Mouse (Mus musculus): ENCODE data around the gene Sgo2a.
"Not testable (repeated sequence)": the region's sequence is repeated elsewhere in the genome, so short reads cannot be mapped to it uniquely, and the experiment has no call there.

Sgo2a gene

DNA sequence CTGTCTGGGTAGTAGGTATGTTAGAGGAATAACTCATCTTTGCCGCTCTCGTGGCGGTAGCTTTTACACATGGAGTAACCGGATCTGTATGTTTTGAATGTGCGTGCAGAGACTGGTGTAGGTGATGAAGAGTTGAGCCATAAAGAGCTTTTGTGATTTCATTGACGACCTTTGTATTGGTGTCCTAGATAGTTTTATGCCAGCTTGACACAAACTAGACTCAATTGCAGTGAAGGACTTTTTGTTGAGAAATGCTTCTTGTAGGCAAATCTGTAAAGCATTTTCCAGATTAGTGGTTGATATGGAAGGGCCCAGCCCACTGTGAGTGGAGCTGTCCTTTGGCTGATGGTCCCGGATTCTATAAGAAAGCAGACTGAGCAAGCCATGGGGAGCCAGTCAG lies 23.1 kb downstream of the Sgo2a start, which contains the start of gene Kctd18:
Kctd18 (minus strand) TSS at position 101 of the 400 bp plus-strand sequence.
- H3K9me3 ChIP-seq (ENCODE audit: low read length) = no peaks in the 10 kb centered on the region
- H3K36me3 ChIP-seq (ENCODE audit: insufficient read depth, low read length) = peaks cover 95% of the 10 kb centered on the region
- no peaks in the 10 kb centered on the region for H3K27me3 ChIP-seq (ENCODE audit: insufficient read depth, low read length)
- H3K4me3 ChIP-seq (replicated peaks; ENCODE audit: low read length) = no peak within 1 kb of the TSS
- H3K4me1 ChIP-seq (replicated peaks; ENCODE audit: low read depth, low read length) = peaks cover 4% of the 10 kb centered on the region; the same call in 1 of the 2 replicates
- no peak for TF ChIP-seq NANOG (IDR thresholded peaks at IDR 0.05; ENCODE audit: borderline replicate concordance, low read length)
- TF ChIP-seq POU5F1 (IDR thresholded peaks at IDR 0.05; ENCODE audit: borderline replicate concordance, low read length) = no peak
- no peak for TF ChIP-seq CTCF (conservative IDR thresholded peaks at IDR 0.05; ENCODE audit: low read length)

DNA sequence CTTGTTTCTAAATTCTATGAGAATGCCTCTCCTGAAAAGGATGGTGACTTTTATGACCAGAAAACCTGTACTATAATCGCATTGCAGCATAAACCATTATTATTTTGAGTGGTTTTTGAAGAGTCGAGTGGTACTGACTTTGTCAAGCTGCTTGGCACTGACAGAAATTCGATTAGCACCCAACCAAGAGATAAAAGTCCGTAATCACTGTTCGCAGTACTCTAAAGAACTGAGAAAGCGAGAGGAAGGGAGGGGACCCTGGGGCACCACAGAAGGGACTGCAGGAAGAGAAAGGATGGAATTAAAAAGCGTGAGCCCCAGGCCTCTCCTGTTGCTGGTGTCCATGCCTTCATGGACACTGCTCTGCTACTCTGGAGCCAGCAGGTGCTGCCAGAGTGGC lies 31.9 kb downstream of the Sgo2a start:
- H3K36me3 ChIP-seq (ENCODE audit: insufficient read depth, low read length) = peaks cover 49% of the 10 kb centered on the region
- no peak overlapping the region for H3K4me3 ChIP-seq (replicated peaks; ENCODE audit: low read length)
- H3K9me3 ChIP-seq (ENCODE audit: low read length) = no peaks in the 10 kb centered on the region
- TF ChIP-seq NANOG (IDR thresholded peaks at IDR 0.05; ENCODE audit: borderline replicate concordance, low read length) (no peak), CTCF (conservative IDR thresholded peaks at IDR 0.05; ENCODE audit: low read length) (no peak), POU5F1 (IDR thresholded peaks at IDR 0.05; ENCODE audit: borderline replicate concordance, low read length) (no peak)
- H3K4me1 ChIP-seq (replicated peaks; ENCODE audit: low read depth, low read length) = peaks cover 42% of the 10 kb centered on the region
- H3K27me3 ChIP-seq (ENCODE audit: insufficient read depth, low read length) = no peaks in the 10 kb centered on the region

DNA sequence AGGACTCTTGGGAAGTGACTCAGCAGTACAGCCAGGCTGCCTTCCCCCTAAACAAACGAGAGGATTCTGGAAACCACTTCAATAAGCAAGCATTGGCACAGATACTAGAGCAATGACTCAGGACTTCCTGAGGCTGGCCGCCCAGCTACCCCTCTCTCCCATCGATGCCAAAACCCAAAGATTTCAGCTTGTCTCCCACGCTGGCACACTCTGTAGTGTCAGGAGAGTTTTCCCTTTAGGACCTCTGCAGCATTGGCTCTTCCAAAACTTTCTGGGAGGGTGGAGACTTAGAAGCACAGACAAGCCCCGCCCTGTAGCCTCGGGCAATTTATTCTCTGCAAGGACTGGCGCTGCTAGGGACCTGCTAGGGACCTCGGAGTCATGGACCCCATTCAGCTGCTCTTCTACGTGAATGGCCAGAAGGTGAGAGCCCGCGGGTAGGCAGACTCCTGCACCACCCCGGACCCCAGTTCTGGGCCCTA lies 33.9 kb downstream of the Sgo2a start, which contains the start of gene Aox1:
Aox1 (plus strand) TSS at position 296 of the 482 bp plus-strand sequence.
- Histone ChIP-seq H3K27me3 (ENCODE audit: insufficient read depth, low read length) (no peaks in the 10 kb centered on the region), H3K36me3 (ENCODE audit: insufficient read depth, low read length) (peaks cover 30% of the 10 kb centered on the region), H3K4me3 (replicated peaks; ENCODE audit: low read length) (peak within 1 kb of the TSS; percentile 66), H3K4me1 (replicated peaks; ENCODE audit: low read depth, low read length) (peaks cover 53% of the 10 kb centered on the region), H3K9me3 (ENCODE audit: low read length) (no peaks in the 10 kb centered on the region)
- TF ChIP-seq POU5F1 (IDR thresholded peaks at IDR 0.05; ENCODE audit: borderline replicate concordance, low read length) = no peak

DNA sequence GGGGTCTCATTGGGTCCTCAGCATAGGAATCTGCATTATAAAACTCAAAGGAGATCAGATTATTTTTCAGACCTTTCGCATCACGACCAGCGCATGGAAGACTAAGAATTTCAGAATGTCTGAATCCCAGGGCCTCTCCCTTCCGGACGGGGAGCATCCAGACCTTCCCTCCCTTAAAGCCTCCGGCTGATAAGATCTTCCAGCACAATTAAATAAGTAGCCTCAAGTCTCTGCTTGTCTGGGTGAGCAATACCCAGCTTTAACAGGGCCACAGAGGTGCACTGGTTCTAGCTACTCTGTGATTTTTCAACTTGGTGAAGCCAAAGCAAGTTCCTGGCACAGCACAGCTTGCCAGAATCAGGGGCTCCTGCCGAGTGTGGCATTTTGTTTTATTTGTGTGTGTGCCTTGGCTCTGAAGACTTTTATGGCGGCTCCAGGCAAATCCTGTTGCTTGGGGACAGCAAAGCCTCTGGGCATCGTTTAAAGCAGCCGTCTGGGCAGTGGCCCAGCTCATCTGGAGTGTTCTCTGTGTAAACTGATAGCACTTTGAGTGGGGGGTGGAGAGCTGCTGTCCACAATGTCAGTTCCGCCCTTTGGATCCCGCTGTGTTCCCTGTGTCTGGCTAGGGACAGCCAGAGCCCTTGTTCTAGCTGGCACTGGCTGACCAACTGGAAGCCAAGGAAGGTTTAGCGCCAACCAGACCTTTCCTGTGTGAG lies 34.5 kb downstream of the Sgo2a start:
- Histone ChIP-seq H3K36me3 (ENCODE audit: insufficient read depth, low read length) (peaks cover 25% of the 10 kb centered on the region), H3K27me3 (ENCODE audit: insufficient read depth, low read length) (no peaks in the 10 kb centered on the region), H3K4me1 (replicated peaks; ENCODE audit: low read depth, low read length) (peaks cover 53% of the 10 kb centered on the region), H3K9me3 (ENCODE audit: low read length) (no peaks in the 10 kb centered on the region), H3K4me3 (replicated peaks; ENCODE audit: low read length) (peak overlapping the region; percentile 66)
- TF ChIP-seq CTCF (conservative IDR thresholded peaks at IDR 0.05; ENCODE audit: low read length) (no peak), NANOG (IDR thresholded peaks at IDR 0.05; ENCODE audit: borderline replicate concordance, low read length) (no peak), POU5F1 (IDR thresholded peaks at IDR 0.05; ENCODE audit: borderline replicate concordance, low read length) (no peak)

DNA sequence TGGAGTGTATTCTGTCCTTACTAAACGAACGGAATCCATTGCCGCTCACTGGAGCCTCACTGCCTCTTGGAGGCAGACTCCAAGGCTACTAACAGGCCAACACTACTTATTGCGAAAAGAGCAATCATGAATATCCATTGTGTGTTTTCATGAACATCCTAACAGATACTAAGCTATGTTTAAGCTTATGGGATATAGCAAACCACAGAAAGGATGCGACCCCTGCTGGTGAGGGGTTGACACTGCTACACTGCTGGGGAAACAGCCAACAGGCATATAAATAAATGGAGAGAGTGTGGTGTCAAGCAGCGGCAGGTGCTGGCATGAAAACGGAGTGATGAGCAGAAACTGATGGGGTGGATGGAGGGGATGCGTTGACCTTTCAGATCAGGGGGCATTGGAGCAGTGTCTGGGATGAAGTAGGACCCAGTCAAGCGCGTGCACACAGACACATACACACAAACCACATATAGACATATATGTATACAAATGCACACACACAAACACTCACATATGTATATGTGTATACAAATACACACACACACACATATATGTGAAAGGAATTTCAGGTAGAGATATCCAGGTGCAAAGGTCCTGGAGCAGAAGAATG lies 35.5 kb downstream of the Sgo2a start:
- Histone ChIP-seq H3K36me3 (ENCODE audit: insufficient read depth, low read length) (peaks cover 17% of the 10 kb centered on the region), H3K4me1 (replicated peaks; ENCODE audit: low read depth, low read length) (peaks cover 51% of the 10 kb centered on the region), H3K4me3 (replicated peaks; ENCODE audit: low read length) (peak overlapping the region; percentile 66; the same call in 1 of the 2 replicates), H3K27me3 (ENCODE audit: insufficient read depth, low read length) (no peaks in the 10 kb centered on the region), H3K9me3 (ENCODE audit: low read length) (no peaks in the 10 kb centered on the region)
- TF ChIP-seq POU5F1 (IDR thresholded peaks at IDR 0.05; ENCODE audit: borderline replicate concordance, low read length) (no peak), CTCF (conservative IDR thresholded peaks at IDR 0.05; ENCODE audit: low read length) (peak; percentile 96)

DNA sequence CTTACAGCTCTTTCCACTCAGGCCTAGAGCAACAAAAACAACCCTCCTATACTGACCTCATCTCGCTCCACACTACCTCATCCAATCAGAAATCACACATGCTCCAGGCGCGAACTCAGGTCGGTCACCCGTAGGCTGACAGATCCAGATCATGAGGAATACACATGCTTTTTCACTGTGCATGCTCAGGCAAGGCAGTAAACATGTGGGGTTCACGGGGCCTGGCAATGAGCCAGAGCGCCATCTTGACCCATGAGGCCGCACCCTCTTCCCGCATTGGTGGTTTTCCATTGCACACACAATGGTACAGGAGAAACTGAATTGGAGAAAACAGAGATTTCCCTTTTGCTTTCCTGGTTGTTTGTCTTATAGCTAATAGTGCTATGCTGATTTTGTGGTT lies 41.5 kb downstream of the Sgo2a start:
- not testable (repeated sequence) for H3K27me3 ChIP-seq (ENCODE audit: insufficient read depth, low read length); H3K4me3 ChIP-seq (replicated peaks; ENCODE audit: low read length); H3K9me3 ChIP-seq (ENCODE audit: low read length); H3K36me3 ChIP-seq (ENCODE audit: insufficient read depth, low read length)
- peaks cover 15% of the 10 kb centered on the region for H3K4me1 ChIP-seq (replicated peaks; ENCODE audit: low read depth, low read length)

DNA sequence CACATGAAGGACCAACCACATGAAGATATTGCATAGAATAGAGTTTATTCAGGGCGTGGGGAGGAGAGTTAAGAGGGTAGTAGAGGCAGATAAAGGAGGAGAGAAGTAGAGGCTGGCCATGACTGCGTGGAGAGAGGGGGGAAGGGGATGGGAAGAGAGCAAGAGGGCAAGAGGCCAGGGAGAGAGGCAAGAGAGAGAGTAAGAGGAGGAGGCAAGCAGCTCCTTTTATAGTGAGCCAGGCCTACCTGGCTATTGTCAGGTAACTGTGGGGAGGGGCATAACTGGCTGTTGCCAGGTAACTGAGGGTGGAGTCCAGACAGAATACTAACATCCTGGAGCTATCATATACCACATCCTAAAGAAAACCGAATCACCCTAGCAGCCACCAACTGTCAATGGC lies 49.3 kb downstream of the Sgo2a start:
- Histone ChIP-seq H3K4me1 (replicated peaks; ENCODE audit: low read depth, low read length) (no peaks in the 10 kb centered on the region), H3K9me3 (ENCODE audit: low read length) (no peaks in the 10 kb centered on the region), H3K36me3 (ENCODE audit: insufficient read depth, low read length) (no peaks in the 10 kb centered on the region), H3K4me3 (replicated peaks; ENCODE audit: low read length) (no peak overlapping the region), H3K27me3 (ENCODE audit: insufficient read depth, low read length) (no peaks in the 10 kb centered on the region)
- TF ChIP-seq NANOG (IDR thresholded peaks at IDR 0.05; ENCODE audit: borderline replicate concordance, low read length) (no peak), CTCF (conservative IDR thresholded peaks at IDR 0.05; ENCODE audit: low read length) (no peak), POU5F1 (IDR thresholded peaks at IDR 0.05; ENCODE audit: borderline replicate concordance, low read length) (no peak)

DNA sequence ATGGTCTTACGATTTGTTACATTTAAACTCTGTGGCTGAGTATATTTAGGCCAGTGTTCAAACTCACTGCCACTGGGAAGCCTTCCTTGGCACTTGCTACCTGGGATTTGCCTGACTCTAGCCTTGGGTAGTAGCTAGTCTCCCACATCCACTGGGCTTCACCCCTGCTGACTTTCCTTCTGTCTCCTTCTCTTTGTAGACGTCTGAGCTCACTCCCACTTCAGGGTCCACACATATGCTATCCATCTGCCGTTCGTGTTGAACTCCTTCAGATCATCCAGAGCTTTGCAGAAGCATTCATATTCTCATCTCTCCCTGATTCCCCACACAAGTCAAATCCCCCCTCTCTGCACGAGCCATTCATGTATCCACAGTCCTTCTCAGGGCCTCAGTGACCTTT lies 49.8 kb downstream of the Sgo2a start:
- Histone ChIP-seq H3K9me3 (ENCODE audit: low read length) (no peaks in the 10 kb centered on the region), H3K36me3 (ENCODE audit: insufficient read depth, low read length) (no peaks in the 10 kb centered on the region), H3K4me3 (replicated peaks; ENCODE audit: low read length) (no peak overlapping the region), H3K4me1 (replicated peaks; ENCODE audit: low read depth, low read length) (no peaks in the 10 kb centered on the region), H3K27me3 (ENCODE audit: insufficient read depth, low read length) (no peaks in the 10 kb centered on the region)
- no peak for TF ChIP-seq CTCF (conservative IDR thresholded peaks at IDR 0.05; ENCODE audit: low read length)
- no peak for TF ChIP-seq NANOG (IDR thresholded peaks at IDR 0.05; ENCODE audit: borderline replicate concordance, low read length)
- no peak for TF ChIP-seq POU5F1 (IDR thresholded peaks at IDR 0.05; ENCODE audit: borderline replicate concordance, low read length)

All from E14TG2a.4 (cell line).